Mouse (Mus musculus) CD4-positive, CD25-positive, alpha-beta regulatory T cell, adult 4 months (primary cell): ENCODE results near the gene Fzd5. TPM values are rescaled to one million over a fixed set of nuclear protein-coding genes. Genes with fewer than 3 reads are reported as not detected.

Experiments
- ATAC-seq: one replicate; pipeline ENCODE4 v1.8.0; 2017
- polyA plus RNA-seq, 2 experiments: library from polyadenylated mRNA; unstranded; fragments of 100-300 nt; shearing (Covaris generic); gene quantifications; one replicate each; pipeline ENCODE4 v1.2.1; 2017

The Fzd5 gene
- polyA plus RNA-seq, 2 experiments from 2014 or later = 0.19 to 0.63 TPM

GRCm38 (mm10) chr1:64684440-64684839, 53.1 kb downstream of the Fzd5 start:
- ATAC-seq = no peak

GRCm38 (mm10) chr1:64683039-64683438, 54.5 kb downstream of the Fzd5 start:
- ATAC-seq = no peak

- ATAC-seq = no peak
Measured at GRCm38 (mm10) chr1:64681499-64681898, 56.1 kb downstream of the Fzd5 start.

Other genes with a start within 250 kb of the Fzd5 start
- gene Creb1, start 205.1 kb downstream of the Fzd5 start, polyA plus RNA-seq = 10 to 100 TPM; 52.8 to 54.4 TPM
- gene Mettl21a, start 120.5 kb downstream of the Fzd5 start, polyA plus RNA-seq = 10 to 100 TPM; 27.2 to 31.9 TPM
- gene Ccnyl1, start 47.3 kb downstream of the Fzd5 start, polyA plus RNA-seq = under 1 TPM; 0.61 to 0.90 TPM
- gene Plekhm3, start 219.1 kb upstream of the Fzd5 start, polyA plus RNA-seq = 10 to 100 TPM in 1 of 2 experiments, 1 to 10 TPM in 1; 7.8 to 11.2 TPM